Mouse (Mus musculus) spleen, postnatal 14 days (tissue): ENCODE results near the gene Usp5.

Source experiments
- DNase-seq, 2 experiments: peaks; one replicate each; pipeline ENCODE4 v3.0.0; 2021 to 2022; ENCODE audit warnings: low spot score in 2 of 2

The Usp5 gene

DNA sequence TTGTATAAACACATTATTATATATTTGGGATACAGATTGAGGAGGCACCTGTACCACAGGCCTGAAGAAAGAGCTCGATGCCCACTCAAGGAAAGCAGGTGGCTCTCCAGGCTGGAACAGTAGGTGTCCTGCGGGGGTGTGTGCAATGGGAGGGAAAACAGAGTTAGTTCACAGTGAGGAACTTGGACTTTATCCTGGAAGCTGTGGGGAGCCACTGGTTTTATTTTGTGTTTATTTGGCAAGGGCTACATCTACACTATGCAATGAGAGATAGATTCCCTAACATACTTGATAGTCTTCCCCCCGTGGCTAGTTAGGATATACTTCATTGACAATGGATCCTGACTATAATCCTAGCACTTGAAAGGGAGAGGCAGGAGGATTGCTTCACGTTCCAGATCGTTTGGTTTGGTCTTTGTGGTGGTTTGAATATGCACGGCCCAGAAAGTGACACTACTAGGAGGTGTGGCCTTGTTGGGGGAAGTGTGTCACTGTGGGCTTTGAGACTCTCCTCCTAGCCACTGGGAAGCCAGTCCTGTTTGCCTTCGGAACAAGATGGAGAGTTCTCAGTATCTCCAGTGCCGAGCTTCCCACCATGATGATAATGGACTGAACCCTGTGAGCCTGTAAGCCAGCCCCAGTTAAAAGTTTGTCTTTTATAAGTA is 42.4 kb downstream of the Usp5 start:
- DNase-seq: no peak

DNA sequence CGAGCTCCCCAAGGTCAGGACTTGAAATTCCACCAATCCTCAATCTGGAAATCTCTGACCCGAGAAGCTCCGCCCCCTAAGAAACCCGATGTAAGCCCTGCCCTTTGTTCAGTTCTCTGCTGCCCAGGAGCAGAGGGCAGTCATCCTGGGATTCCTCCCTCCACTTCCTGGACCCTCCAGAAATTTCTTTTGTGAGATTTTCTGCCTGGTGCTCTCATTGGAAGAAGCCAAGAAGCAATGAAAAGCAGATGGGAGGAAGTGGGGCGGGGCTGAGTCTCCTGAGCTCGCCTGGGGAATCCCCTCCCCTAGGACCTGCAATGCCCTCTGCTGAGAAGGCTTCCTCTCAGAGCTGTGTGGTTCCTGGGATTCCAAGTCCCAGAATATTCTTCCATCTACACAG is 46.8 kb downstream of the Usp5 start:
- peak in 1 of 2 experiments; percentile 16 for DNase-seq

DNA sequence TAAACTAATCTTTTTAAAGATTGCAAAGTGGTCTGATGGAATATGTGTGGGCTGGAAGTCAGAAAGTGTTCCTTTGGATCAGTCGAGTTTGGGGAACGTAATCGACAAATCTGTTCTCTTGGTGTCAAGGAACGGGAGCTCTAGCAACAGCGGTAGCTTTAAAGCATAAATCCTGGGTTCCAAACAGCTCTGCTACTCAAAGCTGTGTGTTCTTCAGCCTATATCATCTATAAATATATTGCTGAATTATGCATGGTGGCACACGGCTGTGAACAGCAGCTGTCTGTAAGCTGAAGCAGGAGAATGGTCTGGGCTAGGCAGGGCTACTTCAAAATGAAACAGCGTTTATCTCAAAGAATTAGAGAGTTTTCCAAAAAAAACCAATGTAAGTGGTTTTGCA is 48.4 kb downstream of the Usp5 start:
- no peak for DNase-seq

DNA sequence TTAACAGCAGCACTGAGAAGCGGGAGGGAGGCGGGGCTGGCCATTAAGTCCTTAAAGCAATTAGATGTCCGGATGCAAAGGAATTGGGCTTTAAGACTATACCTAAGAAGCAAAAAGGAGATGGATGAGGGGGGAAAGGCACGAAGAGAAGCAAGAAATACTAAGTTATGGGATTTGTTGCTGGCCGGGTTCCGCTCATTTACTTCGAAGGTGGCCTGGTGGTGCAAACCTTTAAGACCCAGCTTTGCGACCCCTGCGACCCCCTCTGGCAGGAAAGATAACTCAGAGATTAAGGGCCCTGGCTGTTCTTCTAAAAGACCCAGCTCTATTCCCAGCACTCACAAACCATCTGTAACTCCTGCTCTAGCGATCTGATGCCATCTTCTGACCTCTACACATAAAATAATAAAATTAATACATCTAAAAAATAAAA is 49.3 kb downstream of the Usp5 start:
- no peak for DNase-seq

DNA sequence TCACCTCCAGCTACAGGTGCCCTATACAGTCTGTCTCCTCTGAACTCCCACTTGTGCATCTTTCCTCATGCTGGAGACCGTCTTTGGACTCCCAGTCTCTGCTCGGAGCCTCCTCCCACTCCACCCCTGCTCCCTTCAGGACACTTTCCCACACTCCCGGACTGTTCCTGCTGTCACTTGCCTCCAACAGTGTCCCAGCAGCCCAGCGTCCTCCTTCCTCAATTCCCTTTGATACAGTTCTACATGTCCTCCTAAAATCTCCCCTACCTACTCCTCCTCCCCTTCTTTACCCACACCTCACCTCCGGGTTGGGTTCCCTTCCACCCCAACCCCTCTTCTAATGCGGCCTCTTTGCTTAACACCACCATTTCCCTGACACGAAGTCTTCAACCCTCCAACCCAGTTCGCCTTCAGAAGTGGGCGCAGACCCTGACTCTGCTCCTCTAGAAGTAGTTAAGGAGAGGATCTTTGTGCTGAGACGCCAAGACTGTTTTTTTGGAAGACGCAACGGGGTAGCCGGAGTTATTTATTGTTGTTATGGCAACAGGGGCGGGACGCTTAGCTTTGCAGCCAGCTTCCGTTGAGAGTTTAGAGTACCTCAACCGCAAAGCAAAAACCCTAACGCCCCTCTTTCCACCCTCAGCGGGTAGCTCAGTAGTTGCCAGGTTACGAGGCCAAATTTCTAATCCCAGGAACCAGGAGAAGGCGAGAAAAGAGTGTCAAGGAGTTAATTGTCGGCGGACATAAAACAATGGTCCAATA is 49.9 kb downstream of the Usp5 start, which contains the start of gene Lrrc23:
Gene Lrrc23, minus strand, starts transcription at position 506 of the 762 bp plus-strand sequence.
- DNase-seq: peak in 1 of 2 experiments; percentile 16

DNA sequence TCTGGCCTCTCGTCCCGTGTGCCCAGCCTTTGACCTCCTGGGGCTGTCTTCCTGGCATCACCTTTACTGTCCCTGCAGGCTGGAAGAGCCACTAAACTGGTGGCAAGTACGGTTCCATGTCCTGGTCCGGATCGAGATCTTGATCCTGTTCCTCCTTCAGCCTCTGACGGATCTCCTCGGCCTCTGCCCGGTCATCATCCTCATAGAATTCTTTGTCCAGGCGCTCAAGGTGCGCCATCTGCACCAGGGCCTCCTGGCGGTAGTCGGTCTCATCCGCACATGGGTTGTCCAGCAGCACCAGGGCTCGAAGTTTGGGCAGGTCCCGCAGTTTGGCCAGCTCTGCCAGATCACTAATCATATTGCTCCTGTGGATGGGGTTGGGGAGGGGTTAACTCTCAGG is 58.8 kb downstream of the Usp5 start:
- DNase-seq: no peak

DNA sequence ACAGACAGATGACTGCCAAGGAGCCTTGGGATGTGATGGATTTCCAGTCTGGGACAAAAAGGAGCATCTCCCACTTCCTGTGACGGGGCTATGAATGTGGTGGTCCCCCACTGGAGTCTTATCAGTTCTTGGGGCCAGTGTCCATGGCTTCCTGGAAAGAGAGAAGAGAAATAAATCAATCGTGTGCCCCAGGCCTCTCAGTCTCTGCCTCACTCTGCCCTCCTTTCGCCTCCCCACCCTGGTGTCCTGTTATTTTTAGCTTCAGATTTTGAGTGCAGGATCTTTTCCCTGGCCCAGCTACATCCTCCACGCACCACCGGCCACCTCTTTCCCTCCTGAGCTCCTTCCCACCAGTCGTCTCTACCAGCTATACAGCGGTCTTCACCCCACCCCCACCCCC is 59.3 kb downstream of the Usp5 start:
- DNase-seq: no peak

DNA sequence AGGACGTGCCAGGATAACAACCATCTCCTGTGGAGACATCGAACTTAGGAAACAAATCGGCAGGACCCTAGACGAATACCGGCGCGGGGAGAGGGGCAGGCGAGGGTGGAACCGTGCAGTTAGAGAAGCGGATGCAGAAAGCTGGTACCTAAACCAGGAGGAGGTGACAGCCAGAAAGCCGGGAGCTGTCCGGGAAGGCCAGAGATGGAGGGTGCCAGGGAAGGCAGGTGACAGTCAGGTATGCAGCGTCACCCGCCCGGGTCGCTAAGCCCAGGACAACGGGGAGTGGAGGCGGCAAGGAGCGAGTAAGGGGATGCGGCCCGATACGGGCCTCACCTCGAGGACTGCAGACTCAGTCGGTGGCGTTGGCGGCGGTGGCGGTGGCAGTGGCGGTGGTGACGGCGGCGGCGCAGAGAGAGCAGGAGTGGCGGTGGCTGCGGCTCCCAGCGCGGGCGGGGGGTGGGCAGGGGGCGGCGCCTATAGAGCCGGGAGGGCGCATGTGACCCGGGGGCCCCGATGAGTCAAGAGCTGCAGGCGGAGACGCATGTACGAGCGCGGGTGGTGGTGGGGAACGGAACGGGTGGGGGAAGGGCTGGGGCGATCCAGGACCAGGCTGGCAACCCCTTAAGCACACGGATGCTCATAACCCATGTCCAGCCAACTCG is 60.1 kb downstream of the Usp5 start, which contains the start of gene Eno2:
Gene Eno2, minus strand, starts transcription at position 573 of the 665 bp plus-strand sequence.
- DNase-seq: no peak

DNA sequence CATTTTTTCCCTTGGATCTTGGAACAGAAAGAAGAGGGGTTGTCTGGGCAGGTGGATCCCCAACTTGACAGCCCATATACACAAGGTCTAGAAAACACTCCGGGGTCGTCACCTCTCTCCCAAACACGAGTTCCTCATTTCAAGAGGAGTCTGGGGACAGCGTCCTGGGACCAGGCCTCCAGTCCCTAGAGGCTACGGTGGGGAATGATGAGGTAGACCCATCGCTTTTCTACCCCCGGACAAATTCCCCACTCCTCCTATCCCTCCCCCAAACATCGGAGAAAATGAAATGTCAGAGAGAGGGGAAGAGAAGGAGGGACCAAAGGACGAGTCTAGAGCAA is 60.6 kb downstream of the Usp5 start:
- DNase-seq: no peak

DNA sequence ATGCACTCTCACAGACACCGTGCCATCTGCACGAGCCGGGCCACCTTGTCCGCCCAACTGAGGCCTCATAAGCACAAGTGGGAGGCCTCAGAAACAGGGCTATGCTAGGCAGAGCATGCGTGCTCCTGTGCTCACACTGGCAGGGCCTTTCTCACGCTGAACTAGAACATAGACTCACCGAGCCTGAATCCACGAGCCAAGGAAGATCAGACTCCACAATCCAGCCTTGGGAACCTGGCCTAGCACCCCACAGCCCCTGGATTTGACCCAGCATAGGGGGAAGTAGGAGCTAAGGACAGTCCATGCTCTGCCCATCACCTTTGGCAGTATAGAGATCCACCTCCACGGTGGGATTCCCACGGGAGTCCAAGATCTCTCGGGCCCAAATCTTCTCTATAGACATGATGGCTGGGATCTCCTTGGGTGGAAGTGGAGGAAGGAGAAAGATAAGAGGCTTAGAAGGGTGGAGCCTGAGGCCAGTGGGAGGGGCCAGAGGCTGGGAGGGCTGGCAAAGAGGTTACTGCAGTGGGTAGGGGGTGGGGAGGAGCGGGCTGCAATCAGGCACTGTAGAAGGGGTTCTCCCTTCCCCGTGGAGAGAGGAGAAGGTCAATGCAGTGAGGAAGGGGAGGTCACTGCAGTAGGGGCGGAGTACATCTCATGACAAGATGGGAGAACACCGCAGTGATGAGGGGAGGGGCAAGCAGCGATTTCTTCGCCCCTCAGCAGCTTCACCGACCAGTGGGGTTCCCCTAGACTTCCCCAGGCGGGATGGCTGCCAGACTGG is 61.2 kb downstream of the Usp5 start:
- DNase-seq: no peak

DNA sequence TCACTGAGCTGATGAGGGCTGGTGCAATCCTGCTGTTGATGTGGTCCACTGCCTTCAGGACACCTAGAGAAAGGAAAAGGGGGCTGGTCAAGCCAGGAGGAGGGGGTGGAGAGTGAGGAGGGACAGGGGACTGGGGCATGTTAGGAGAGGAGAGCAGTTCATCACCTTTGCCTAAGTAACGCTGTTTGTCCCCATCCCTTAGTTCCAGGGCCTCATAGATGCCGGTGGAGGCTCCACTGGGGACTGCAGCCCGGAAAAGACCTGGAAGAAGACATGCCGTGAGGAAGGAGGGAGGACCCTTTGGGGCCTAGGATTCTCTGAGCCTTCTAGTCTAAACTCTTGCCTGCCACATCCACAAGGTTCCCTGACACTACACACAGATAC is 61.8 kb downstream of the Usp5 start:
- no peak for DNase-seq

DNA sequence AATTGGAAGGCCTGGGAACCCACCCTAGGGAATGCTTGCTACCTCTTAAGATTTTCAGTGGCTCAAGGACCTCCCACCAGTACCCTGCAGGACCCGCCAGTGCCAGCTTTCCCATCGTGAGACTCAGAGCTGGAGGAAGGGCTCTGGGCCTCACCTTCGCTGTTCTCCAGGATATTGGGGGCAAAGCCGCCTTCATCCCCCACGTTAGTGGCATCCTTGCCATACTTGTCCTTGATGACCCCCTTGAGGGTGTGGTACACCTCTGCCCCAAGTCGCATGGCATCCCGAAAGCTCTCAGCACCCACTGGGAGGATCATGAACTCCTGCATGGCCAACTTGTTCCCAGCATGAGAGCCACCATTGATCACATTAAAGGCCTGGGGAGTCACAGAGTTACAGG is 63.3 kb downstream of the Usp5 start:
- no peak for DNase-seq
